Mouse (Mus musculus) liver, embryonic 15.5 days (tissue): ENCODE measurements around the gene Lrp6. TPM values are rescaled to one million over a fixed set of nuclear protein-coding genes. Genes with fewer than 3 reads are reported as not detected.
A peak's percentile ranks its signal among the peaks of the same experiment; 100 is the strongest.

Experiments
- ATAC-seq: fragments of 200-750 bp; cut with Nextera tagmentation; 2 replicates; pipeline ENCODE4 v1.8.0; 2017; ENCODE audit warnings: moderate number of reproducible peaks, mild to moderate bottlenecking, moderate library complexity; ENCODE audit not compliant: insufficient read depth
- H3K27ac ChIP-seq: fragments of 300-500 bp; sonication (generic); replicated peaks from 2 replicates; pipeline ENCODE4 v1.5.1; 2015; ENCODE audit warnings: mild to moderate bottlenecking, inconsistent platforms
- H3K27me3 ChIP-seq: fragments of 300-500 bp; sonication (generic); 2 replicates; pipeline ENCODE4 v1.6.1; 2015; ENCODE audit warnings: mild to moderate bottlenecking, inconsistent platforms
- H3K36me3 ChIP-seq: fragments of 300-500 bp; sonication (generic); replicated peaks from 2 replicates; pipeline ENCODE4 v1.6.1; 2015; ENCODE audit warnings: moderate library complexity, mild to moderate bottlenecking, inconsistent platforms
- H3K4me1 ChIP-seq: fragments of 300-500 bp; sonication (generic); replicated peaks from 2 replicates; pipeline ENCODE4 v1.6.1; 2015; ENCODE audit warnings: inconsistent platforms
- H3K4me2 ChIP-seq: fragments of 300-500 bp; sonication (generic); 2 replicates; pipeline ENCODE4 v1.6.1; 2015; ENCODE audit warnings: moderate library complexity, mild to moderate bottlenecking, inconsistent platforms
- H3K4me3 ChIP-seq: fragments of 300-500 bp; sonication (generic); replicated peaks from 2 replicates; pipeline ENCODE4 v1.5.1; 2015; ENCODE audit warnings: mild to moderate bottlenecking, inconsistent platforms
- H3K9ac ChIP-seq: fragments of 300-500 bp; sonication (generic); 2 replicates; pipeline ENCODE4 v1.6.1; 2015; ENCODE audit warnings: moderate library complexity, mild to moderate bottlenecking, inconsistent platforms
- H3K9me3 ChIP-seq: fragments of 300-500 bp; sonication (generic); replicated peaks from 2 replicates; pipeline ENCODE4 v1.6.1; 2016; ENCODE audit warnings: inconsistent platforms
- WGBS: fragments of 180-500 bp; shearing (Covaris S2); methylation state at CpG from one replicate; pipeline ENCODE4 v1.1.7; 2015; ENCODE audit warnings: mixed read lengths; ENCODE audit not compliant: insufficient replicate concordance; 5-methylcytosine and 5-hydroxymethylcytosine counted together
- polyA plus RNA-seq: library from polyadenylated mRNA; unstranded; fragments of >200 nt; fragmentation: Nextera tagmentation; extraction: Ambion mirVana; gene quantifications from 2 replicates; pipeline ENCODE4 v1.2.1, GENCODE M21; 2015

The Lrp6 gene
- polyA plus RNA-seq: 7.2 and 8.0 TPM in 2 replicates

DNA sequence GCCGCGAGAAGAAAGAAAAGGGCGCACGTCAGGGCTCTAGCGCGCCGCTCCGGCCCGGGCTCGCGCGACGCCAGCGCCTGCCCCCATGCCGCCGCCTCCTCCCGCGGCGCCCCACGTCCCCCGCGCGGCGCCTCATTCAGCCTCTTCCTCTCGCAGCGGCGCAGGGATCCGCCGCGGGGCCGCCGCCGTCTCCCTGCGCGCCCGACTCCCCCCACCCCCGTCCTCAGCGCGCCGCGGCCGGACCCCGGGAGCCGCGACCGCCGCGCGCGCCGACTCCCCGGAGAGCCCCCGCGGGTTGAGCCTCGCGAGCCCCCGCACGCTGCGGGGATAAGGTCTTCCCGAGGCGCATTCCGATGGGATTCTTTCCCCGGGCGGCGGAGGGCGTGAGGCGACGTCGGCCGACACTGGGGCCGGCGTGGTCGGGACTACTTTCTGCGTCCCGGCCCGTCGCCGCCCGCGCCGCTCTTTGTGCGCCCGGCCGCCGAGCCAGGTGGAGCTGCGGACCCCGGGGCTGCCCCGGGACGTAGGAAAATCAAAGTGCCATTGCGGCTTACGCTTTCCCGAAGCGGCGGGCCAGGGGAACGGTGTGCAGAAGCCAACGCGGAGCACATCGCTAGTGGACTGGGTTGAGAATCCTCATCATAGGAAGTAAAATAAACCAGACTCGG, at the start of gene Lrp6:
TSS of gene Lrp6 (minus strand) at position 148 of the 668 bp plus-strand sequence.
- Histone ChIP-seq H3K36me3 (no peaks in the 10 kb centered on the region), H3K4me3 (peak within 1 kb of the TSS; percentile 89), H3K4me2 (peak within 1 kb of the TSS; percentile 90), H3K27ac (peak within 1 kb of the TSS; percentile 86), H3K9me3 (no peaks in the 10 kb centered on the region), H3K9ac (peak within 1 kb of the TSS; percentile 80), H3K4me1 (peaks cover 33% of the 10 kb centered on the region), H3K27me3 (no peaks in the 10 kb centered on the region)
- WGBS: under 1% methylated on average over 91 of the region's 99 CpGs
- peak; percentile 87 for ATAC-seq

GRCm38 (mm10) chr6:134614723-134615648, 48.2 kb upstream of the Lrp6 start:
- WGBS: 7% methylated on average over 16 of the region's 16 CpGs
- peak; percentile 85 for ATAC-seq
- Histone ChIP-seq H3K4me2 (peak overlapping the region; percentile 68), H3K9ac (no peak overlapping the region), H3K27ac (0 out of 2 replicates have a peak overlapping the region, but pooled peaks have one; percentile 41), H3K27me3 (no peaks in the 10 kb centered on the region), H3K9me3 (no peaks in the 10 kb centered on the region), H3K4me1 (peaks cover 11% of the 10 kb centered on the region), H3K4me3 (peak overlapping the region; percentile 39), H3K36me3 (no peaks in the 10 kb centered on the region)

DNA sequence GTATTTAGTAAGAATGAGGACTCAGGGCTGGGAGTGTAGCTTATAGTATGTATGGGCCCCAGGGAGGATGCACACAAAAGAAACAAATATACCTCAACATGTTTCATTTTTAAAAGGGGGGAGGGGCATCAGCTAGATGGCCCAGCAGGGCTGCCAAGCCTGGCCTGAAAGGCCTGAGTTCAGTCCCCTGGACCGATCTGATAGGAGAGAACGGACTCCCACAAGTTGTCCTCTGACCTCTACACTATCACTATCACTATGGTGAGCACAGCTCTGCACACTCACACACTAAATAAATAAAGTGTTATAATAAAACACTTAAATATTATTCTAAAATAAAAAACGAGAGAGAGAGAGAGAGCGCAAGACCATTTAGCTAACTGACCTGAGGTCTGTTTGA, 47.6 kb upstream of the Lrp6 start:
- 0 out of 2 replicates have a peak overlapping the region, but pooled peaks have one; percentile 39 for H3K4me3 ChIP-seq
- no peak overlapping the region for H3K9ac ChIP-seq
- WGBS: 55% methylated on average over 4 of the region's 4 CpGs
- ATAC-seq: peak; percentile 69
- H3K27me3 ChIP-seq: no peaks in the 10 kb centered on the region
- H3K4me1 ChIP-seq: peaks cover 11% of the 10 kb centered on the region
- H3K4me2 ChIP-seq: peak overlapping the region; percentile 68
- peak overlapping the region; percentile 24; the same call in 1 of the 2 replicates for H3K27ac ChIP-seq
- H3K9me3 ChIP-seq: no peaks in the 10 kb centered on the region
- no peaks in the 10 kb centered on the region for H3K36me3 ChIP-seq

DNA sequence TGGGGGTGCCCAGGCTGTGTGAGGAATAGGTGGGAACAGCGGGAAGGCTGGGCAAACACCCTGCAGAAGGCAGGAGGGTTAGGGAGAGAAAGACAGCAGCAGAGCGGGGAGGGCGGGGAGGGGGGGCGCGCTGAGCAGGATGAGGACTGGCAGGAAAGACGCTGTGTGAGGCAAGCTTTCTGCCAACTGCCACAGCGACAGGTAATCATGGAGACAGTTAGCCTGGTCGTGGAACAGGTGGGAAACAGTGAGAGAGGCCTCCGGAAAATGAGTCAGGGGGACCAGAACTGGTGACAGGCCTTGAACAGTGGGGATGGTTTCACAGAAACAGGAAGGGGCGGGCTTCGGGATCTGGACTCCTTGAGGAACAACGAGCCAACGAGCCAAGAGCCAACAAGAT, 45.1 kb upstream of the Lrp6 start:
- Histone ChIP-seq H3K9me3 (no peaks in the 10 kb centered on the region), H3K27ac (no peak overlapping the region), H3K4me2 (no peak overlapping the region), H3K36me3 (no peaks in the 10 kb centered on the region), H3K9ac (no peak overlapping the region), H3K4me3 (no peak overlapping the region), H3K27me3 (no peaks in the 10 kb centered on the region), H3K4me1 (peaks cover 13% of the 10 kb centered on the region)
- no peak for ATAC-seq
- WGBS: 53% methylated on average over 13 of the region's 13 CpGs

DNA sequence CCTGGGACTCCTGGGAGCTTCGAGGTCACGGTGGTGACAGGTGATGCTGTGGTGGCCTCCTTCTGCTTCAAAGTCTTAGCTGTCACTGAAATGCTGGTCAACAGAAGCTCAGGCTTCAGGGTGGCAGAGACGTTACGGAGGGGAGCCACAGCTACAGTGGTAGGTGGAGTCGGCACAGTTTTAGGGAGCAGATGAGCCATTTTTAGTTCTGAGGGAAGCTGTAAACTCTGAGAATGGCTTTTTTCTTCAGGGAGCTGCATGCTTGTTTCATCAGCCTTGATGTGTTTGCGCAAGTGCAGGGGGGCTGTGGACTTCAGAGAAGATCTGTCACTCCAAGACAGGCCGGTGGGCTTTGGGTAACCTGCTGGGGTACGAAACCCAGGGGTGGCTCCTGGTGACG, 43.6 kb upstream of the Lrp6 start:
- peaks cover 19% of the 10 kb centered on the region for H3K4me1 ChIP-seq
- H3K27me3 ChIP-seq: no peaks in the 10 kb centered on the region
- ATAC-seq: no peak
- H3K9ac ChIP-seq: no peak overlapping the region
- H3K4me3 ChIP-seq: no peak overlapping the region
- WGBS: 74% methylated on average over 9 of the region's 9 CpGs
- no peaks in the 10 kb centered on the region for H3K36me3 ChIP-seq
- no peak overlapping the region for H3K4me2 ChIP-seq
- H3K27ac ChIP-seq: no peak overlapping the region
- no peaks in the 10 kb centered on the region for H3K9me3 ChIP-seq

- WGBS: 53% methylated on average over 9 of the region's 9 CpGs
- 0 out of 2 replicates have a peak, but pooled peaks have one; percentile 29 for ATAC-seq
- no peak overlapping the region for H3K27ac ChIP-seq
Measured at GRCm38 (mm10) chr6:134606949-134607746, 40.4 kb upstream of the Lrp6 start.

DNA sequence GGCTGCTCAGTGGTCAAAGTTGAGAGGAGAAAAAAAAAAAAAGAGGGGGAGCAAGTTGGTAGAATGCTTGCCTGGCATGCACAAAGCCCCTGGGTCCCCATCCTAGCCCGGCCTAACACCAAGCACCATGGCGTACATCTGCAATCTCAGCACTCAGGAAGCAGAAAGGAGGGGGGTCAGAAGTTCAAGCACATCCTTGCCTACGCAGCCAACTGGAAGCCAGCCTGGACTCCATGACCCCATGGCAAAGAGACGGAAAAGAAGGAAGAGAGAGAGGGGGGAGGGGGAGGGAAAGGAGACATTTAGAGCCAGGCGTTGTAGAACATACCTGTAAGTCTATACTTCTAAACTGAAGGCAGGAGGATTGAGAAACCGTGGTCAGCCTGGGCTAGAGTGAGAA, 39.8 kb upstream of the Lrp6 start:
- Histone ChIP-seq H3K9ac (no peak overlapping the region), H3K4me1 (0 out of 2 replicates have a peak, but pooled peaks cover 8% of the 10 kb centered on the region), H3K36me3 (no peaks in the 10 kb centered on the region), H3K9me3 (no peaks in the 10 kb centered on the region), H3K27ac (no peak overlapping the region), H3K4me2 (no peak overlapping the region), H3K27me3 (no peaks in the 10 kb centered on the region), H3K4me3 (no peak overlapping the region)
- 49% methylated on average over 6 of the region's 6 CpGs for WGBS
- no peak for ATAC-seq

More at GRCm38 (mm10) chr6:134606949-134607746, 40.4 kb upstream of the Lrp6 start:
- no peak overlapping the region for H3K9ac ChIP-seq
- 0 out of 2 replicates have a peak, but pooled peaks cover 8% of the 10 kb centered on the region for H3K4me1 ChIP-seq
- H3K27me3 ChIP-seq: no peaks in the 10 kb centered on the region
- H3K36me3 ChIP-seq: no peaks in the 10 kb centered on the region
- H3K4me2 ChIP-seq: no peak overlapping the region
- no peaks in the 10 kb centered on the region for H3K9me3 ChIP-seq
- no peak overlapping the region for H3K4me3 ChIP-seq

DNA sequence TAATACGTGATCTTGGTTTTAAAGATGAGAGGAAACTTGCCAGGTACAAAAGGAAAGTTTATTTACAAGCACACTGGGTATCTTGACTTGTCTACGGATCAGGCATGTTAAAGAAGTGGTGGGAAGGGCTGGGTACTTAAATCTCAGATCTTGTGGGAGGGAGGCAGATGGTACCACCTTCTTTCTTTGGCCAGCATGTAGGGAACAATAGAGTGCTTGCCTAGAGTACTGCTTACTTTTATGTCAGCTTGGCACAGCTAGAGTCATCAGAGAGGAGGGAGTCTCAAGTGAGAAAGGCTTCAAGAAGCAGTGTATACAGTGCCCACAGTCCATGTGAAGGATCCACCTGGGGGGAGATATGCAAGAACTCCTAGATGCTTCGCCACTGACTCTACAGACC, 38.4 kb upstream of the Lrp6 start:
- WGBS: 61% methylated on average over 3 of the region's 3 CpGs
- no peaks in the 10 kb centered on the region for H3K36me3 ChIP-seq
- no peak overlapping the region for H3K4me3 ChIP-seq
- H3K27me3 ChIP-seq: no peaks in the 10 kb centered on the region
- no peak overlapping the region for H3K27ac ChIP-seq
- no peak overlapping the region for H3K4me2 ChIP-seq
- no peaks in the 10 kb centered on the region for H3K9me3 ChIP-seq
- H3K9ac ChIP-seq: no peak overlapping the region
- ATAC-seq: no peak
- H3K4me1 ChIP-seq: 0 out of 2 replicates have a peak, but pooled peaks cover 8% of the 10 kb centered on the region

GRCm38 (mm10) chr6:134602371-134603003, 35.7 kb upstream of the Lrp6 start:
- WGBS: 59% methylated on average over 10 of the region's 10 CpGs

DNA sequence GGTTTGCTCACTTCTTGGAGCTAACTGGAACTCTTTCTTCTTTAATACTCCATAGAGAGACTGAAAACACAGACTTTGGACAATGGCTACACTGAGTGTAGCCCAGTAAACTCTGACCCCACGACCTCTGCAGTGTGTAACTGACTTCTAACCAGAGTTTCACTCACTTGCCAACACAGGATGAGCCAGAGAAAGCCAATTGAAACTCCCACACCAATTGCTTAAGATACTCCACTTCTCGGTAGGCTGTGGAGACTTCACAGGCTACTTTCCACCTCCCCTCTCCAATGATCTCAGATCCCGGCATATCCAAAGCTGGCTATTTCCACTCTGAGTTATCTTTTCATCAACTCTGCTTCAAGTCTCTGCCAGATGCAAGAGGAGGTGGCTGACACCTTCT, 35.0 kb upstream of the Lrp6 start:
- ATAC-seq: peak; percentile 55; the same call in 1 of the 2 replicates
- no peak overlapping the region for H3K4me3 ChIP-seq
- no peak overlapping the region for H3K9ac ChIP-seq
- no peak overlapping the region for H3K4me2 ChIP-seq
- H3K27ac ChIP-seq: 0 out of 2 replicates have a peak overlapping the region, but pooled peaks have one; percentile 29
- WGBS: 37% methylated on average over 3 of the region's 3 CpGs
- H3K27me3 ChIP-seq: no peaks in the 10 kb centered on the region
- H3K9me3 ChIP-seq: no peaks in the 10 kb centered on the region
- H3K4me1 ChIP-seq: 0 out of 2 replicates have a peak, but pooled peaks cover 5% of the 10 kb centered on the region
- no peaks in the 10 kb centered on the region for H3K36me3 ChIP-seq

More at GRCm38 (mm10) chr6:134602371-134603003, 35.7 kb upstream of the Lrp6 start:
- H3K27me3 ChIP-seq: no peaks in the 10 kb centered on the region
- no peak overlapping the region for H3K27ac ChIP-seq
- no peak overlapping the region for H3K4me3 ChIP-seq
- 0 out of 2 replicates have a peak, but pooled peaks cover 8% of the 10 kb centered on the region for H3K4me1 ChIP-seq
- no peaks in the 10 kb centered on the region for H3K36me3 ChIP-seq
- H3K9me3 ChIP-seq: no peaks in the 10 kb centered on the region
- H3K9ac ChIP-seq: no peak overlapping the region
- no peak overlapping the region for H3K4me2 ChIP-seq
- ATAC-seq: no peak
